Mouse (Mus musculus): ENCODE measurements around the gene Ano6. TPM values are rescaled to one million over a fixed set of nuclear protein-coding genes. Genes with fewer than 3 reads are reported as not detected.

The Ano6 gene
- total RNA-seq, 2 experiments from 2014 or later, result 26.7 TPM

- no peak for DNase-seq
Observed at GRCm38 (mm10) chr15:95856684-95857595, 66.3 kb downstream of the Ano6 start.

GRCm38 (mm10) chr15:95858876-95859655 is 68.4 kb downstream of the Ano6 start:
- no peak for DNase-seq

GRCm38 (mm10) chr15:95863865-95864660 is 73.4 kb downstream of the Ano6 start:
- DNase-seq, result no peak

- no peak for DNase-seq
Observed at GRCm38 (mm10) chr15:95865311-95866100, 74.9 kb downstream of the Ano6 start.

GRCm38 (mm10) chr15:95868172-95868571 is 77.5 kb downstream of the Ano6 start:
- no peak for DNase-seq

- no peak for DNase-seq
Observed at GRCm38 (mm10) chr15:95869611-95870010, 79.0 kb downstream of the Ano6 start.

GRCm38 (mm10) chr15:95871631-95872030 is 81.0 kb downstream of the Ano6 start:
- no peak for DNase-seq

GRCm38 (mm10) chr15:95872447-95872846 is 81.8 kb downstream of the Ano6 start:
- DNase-seq, result no peak

GRCm38 (mm10) chr15:95873276-95873675 is 82.6 kb downstream of the Ano6 start:
- no peak for DNase-seq

GRCm38 (mm10) chr15:95874216-95874615 is 83.6 kb downstream of the Ano6 start:
- peak; percentile 26 to 30 for DNase-seq

- DNase-seq, result no peak
Observed at GRCm38 (mm10) chr15:95874726-95875125, 84.1 kb downstream of the Ano6 start.

- DNase-seq, result no peak
Observed at GRCm38 (mm10) chr15:95875898-95876297, 85.3 kb downstream of the Ano6 start.

- DNase-seq, result no peak
Observed at GRCm38 (mm10) chr15:95880616-95881151, 90.0 kb downstream of the Ano6 start.

- DNase-seq, result no peak
Observed at GRCm38 (mm10) chr15:95882436-95882835, 91.8 kb downstream of the Ano6 start.

GRCm38 (mm10) chr15:95883559-95883958 is 92.9 kb downstream of the Ano6 start:
- no peak for DNase-seq

GRCm38 (mm10) chr15:95884658-95885620 is 94.3 kb downstream of the Ano6 start:
- no peak for DNase-seq

- DNase-seq, result no peak
Observed at GRCm38 (mm10) chr15:95885953-95886820, 95.5 kb downstream of the Ano6 start.

GRCm38 (mm10) chr15:95887365-95887764 is 96.7 kb downstream of the Ano6 start:
- DNase-seq, result no peak

GRCm38 (mm10) chr15:95888556-95888955 is 97.9 kb downstream of the Ano6 start:
- DNase-seq, result no peak
